25 mouse cellular contexts compared by ENCODE assay signal in the genomic region with DNA sequence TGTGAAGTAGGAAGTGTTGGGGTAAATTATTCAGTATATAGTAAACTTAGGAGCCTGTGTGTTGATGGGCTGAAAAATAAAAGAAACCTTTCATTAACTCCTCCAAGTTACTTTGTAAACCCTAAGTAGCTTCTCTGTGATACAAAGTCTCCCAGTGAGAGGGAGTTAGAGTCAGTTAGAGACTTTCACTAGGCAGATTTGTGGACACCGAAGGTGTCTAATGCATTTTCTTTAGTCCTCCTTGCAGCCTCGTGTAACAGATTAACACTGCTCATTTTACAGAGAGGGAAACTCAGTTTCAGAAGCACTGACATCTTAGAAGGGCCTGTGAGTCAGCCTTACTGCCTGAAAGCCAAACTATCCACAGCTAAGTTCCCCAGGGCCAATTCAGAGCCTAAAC. TPM values are rescaled to one million over a fixed set of nuclear protein-coding genes. Genes with fewer than 3 reads are reported as not detected.
DNase-seq lines count a peak whose midpoint lies in the region; ATAC-seq and TF ChIP-seq lines count a peak whose summit lies in the region.
"Had no signal": no experiment of that assay in that cellular context is flagged by ENCODE, and none has a peak within 500 bp of the region (broad histone marks: within the 10 kb centered on the region; RNA-seq: fewer than 3 reads in every experiment).

No protein-coding gene starts in this region.

- TF ChIP-seq CTCF in kidney, adult 2 months (conservative IDR thresholded peaks at IDR 0.05; ENCODE audit: insufficient read depth, insufficient read length, low read depth, low read length), result no peak
- TF ChIP-seq CTCF in midbrain, postnatal 0 days (IDR thresholded peaks at IDR 0.05), result no peak

- H3K36me3 ChIP-seq in heart, embryonic 12.5 days, result no peaks in the 10 kb centered on the region
- H3K36me3 ChIP-seq in kidney, adult 2 months (ENCODE audit: control insufficient read depth, insufficient read depth, low read length), result no peaks in the 10 kb centered on the region
- H3K36me3 ChIP-seq in midbrain, embryonic 11.5 days (ENCODE audit: control insufficient read depth, insufficient read depth, low read length), result no peaks in the 10 kb centered on the region
- H3K36me3 ChIP-seq in midbrain, postnatal 0 days (ENCODE audit: insufficient read depth, low read length), result no peaks in the 10 kb centered on the region
- H3K36me3 ChIP-seq: embryonic facial prominence, embryonic 15.5 days; forebrain, embryonic 10.5 days; hindbrain, embryonic 10.5 days; intestine, embryonic 15.5 days had no signal

- peak overlapping the region; percentile 82 for H3K27ac ChIP-seq in heart, embryonic 12.5 days (ENCODE audit: poor library complexity, severe bottlenecking)
- peak overlapping the region; percentile 90 for H3K27ac ChIP-seq in kidney, adult 2 months (ENCODE audit: insufficient read depth, low read depth, low read length)
- H3K27ac ChIP-seq in midbrain, embryonic 11.5 days (ENCODE audit: low read depth, low read length), result no peak overlapping the region
- no peak overlapping the region for H3K27ac ChIP-seq in midbrain, postnatal 0 days (ENCODE audit: low read depth, low read length)
- H3K27ac ChIP-seq: embryonic facial prominence, embryonic 15.5 days; forebrain, embryonic 10.5 days; gastrocnemius, adult 2 months; hindbrain, embryonic 10.5 days; hindbrain, embryonic 14.5 days; intestine, embryonic 15.5 days had no signal

- TF ChIP-seq POLR2A in kidney, adult 2 months (IDR thresholded peaks at IDR 0.05; ENCODE audit: low read depth, low read length), result no peak

- ATAC-seq in heart, embryonic 12.5 days (ENCODE audit: insufficient number of reproducible peaks, low FRiP score), result no peak
- no peak for ATAC-seq in midbrain, embryonic 11.5 days (ENCODE audit: low FRiP score)
- no peak for ATAC-seq in midbrain, postnatal 0 days (ENCODE audit: low FRiP score)
- ATAC-seq: forebrain, embryonic 14.5 days; intestine, embryonic 15.5 days had no signal

- no peak overlapping the region for H3K4me3 ChIP-seq in heart, embryonic 12.5 days
- H3K4me3 ChIP-seq in kidney, adult 2 months (ENCODE audit: insufficient read depth, low read depth, low read length), result no peak overlapping the region
- no peak overlapping the region for H3K4me3 ChIP-seq in midbrain, embryonic 11.5 days (ENCODE audit: low read depth, low read length)
- no peak overlapping the region for H3K4me3 ChIP-seq in midbrain, postnatal 0 days (ENCODE audit: low read depth, low read length)
- H3K4me3 ChIP-seq: embryonic facial prominence, embryonic 15.5 days; erythroblast, embryonic 14.5 days; forebrain, embryonic 10.5 days; gastrocnemius, adult 2 months; hindbrain, embryonic 10.5 days; intestine, embryonic 15.5 days had no signal

- DNase-seq in heart, postnatal 14 days, result no peak
- DNase-seq in kidney, adult 2 months, result peak; percentile 43
- no peak for DNase-seq in kidney, postnatal 25 days
- DNase-seq in midbrain, embryonic 11.5 days (ENCODE audit: low spot score, missing footprints), result peak; percentile 64
- DNase-seq in midbrain, postnatal 0 days (ENCODE audit: low spot score), result no peak
- no peak for DNase-seq in adrenal gland, postnatal 36 days
- DNase-seq: adrenal gland, adult 2 months; adrenal gland, postnatal 25 days; cerebellum, adult 11 months; cerebellum, adult 8-10 months; cerebellum, postnatal 14 days; embryo, embryonic 11 days; gastrocnemius, adult 2 months; gastrocnemius, postnatal 25 days; heart, postnatal 10 days had no signal

- H3K9ac ChIP-seq in heart, embryonic 12.5 days, result 0 out of 2 replicates have a peak overlapping the region, but pooled peaks have one; percentile 30
- no peak overlapping the region for H3K9ac ChIP-seq in midbrain, embryonic 11.5 days (ENCODE audit: low read length)
- H3K9ac ChIP-seq in midbrain, postnatal 0 days (replicated peaks; ENCODE audit: low read length, poor library complexity, severe bottlenecking), result no peak overlapping the region
- H3K9ac ChIP-seq: embryonic facial prominence, embryonic 15.5 days; hindbrain, embryonic 14.5 days; intestine, embryonic 15.5 days had no signal

- peaks cover 32% of the 10 kb centered on the region for H3K4me1 ChIP-seq in heart, embryonic 12.5 days (replicated peaks)
- H3K4me1 ChIP-seq in kidney, adult 2 months (ENCODE audit: control insufficient read depth, insufficient read depth, low read length), result peaks cover 35% of the 10 kb centered on the region
- no peaks in the 10 kb centered on the region for H3K4me1 ChIP-seq in midbrain, embryonic 11.5 days (ENCODE audit: control insufficient read depth, insufficient read depth, low read length)
- H3K4me1 ChIP-seq in midbrain, postnatal 0 days (ENCODE audit: insufficient read depth, low read length), result no peaks in the 10 kb centered on the region
- H3K4me1 ChIP-seq: embryonic facial prominence, embryonic 15.5 days; hindbrain, embryonic 10.5 days had no signal

- intact Hi-C loops in heart, postnatal 14 days (cut with DNase I), result no loop called here

- no peak overlapping the region for H3K4me2 ChIP-seq in heart, embryonic 12.5 days
- no peak overlapping the region for H3K4me2 ChIP-seq in midbrain, embryonic 11.5 days
- no peak overlapping the region for H3K4me2 ChIP-seq in midbrain, postnatal 0 days (ENCODE audit: low read depth, low read length, poor library complexity, severe bottlenecking)
- H3K4me2 ChIP-seq: embryonic facial prominence, embryonic 15.5 days; hindbrain, embryonic 14.5 days; intestine, embryonic 15.5 days had no signal

- H3K27me3 ChIP-seq in heart, embryonic 12.5 days (replicated peaks), result no peaks in the 10 kb centered on the region
- no peaks in the 10 kb centered on the region for H3K27me3 ChIP-seq in kidney, adult 2 months (replicated peaks; ENCODE audit: control insufficient read depth, insufficient read depth, low read length)
- H3K27me3 ChIP-seq in midbrain, embryonic 11.5 days (ENCODE audit: control insufficient read depth, insufficient read depth, low read length), result no peaks in the 10 kb centered on the region
- no peaks in the 10 kb centered on the region for H3K27me3 ChIP-seq in midbrain, postnatal 0 days (ENCODE audit: insufficient read depth, low read length)
- H3K27me3 ChIP-seq: CH12.LX; embryonic facial prominence, embryonic 15.5 days; intestine, embryonic 15.5 days had no signal

- H3K9me3 ChIP-seq in heart, embryonic 12.5 days (replicated peaks), result no peaks in the 10 kb centered on the region
- H3K9me3 ChIP-seq in midbrain, embryonic 11.5 days (ENCODE audit: control insufficient read depth, low read length), result no peaks in the 10 kb centered on the region
- H3K9me3 ChIP-seq in midbrain, postnatal 0 days (ENCODE audit: low read length), result no peaks in the 10 kb centered on the region
- H3K9me3 ChIP-seq: forebrain, embryonic 10.5 days; hindbrain, embryonic 10.5 days; intestine, embryonic 15.5 days had no signal

- WGBS in heart, embryonic 12.5 days, result 37% methylated on average over 2 of the region's 2 CpGs
- 26% methylated on average over 2 of the region's 2 CpGs for WGBS in kidney, adult 2 months
- 49% methylated on average over 2 of the region's 2 CpGs for WGBS in midbrain, embryonic 11.5 days
- 43% methylated on average over 2 of the region's 2 CpGs for WGBS in midbrain, postnatal 0 days

RNA-seq across cellular contexts. Expression of a gene that starts 20.4 kb away (rescaled TPM):
- polyA plus RNA-seq in heart, embryonic 12.5 days (2016; fragmentation: Nextera tagmentation; extraction: Ambion mirVana), result 16.5 and 17.7 TPM in 2 replicates
- total RNA-seq in heart, postnatal 14 days (2021), result 1 to 10 TPM; 4.5 to 5.2 TPM
- 54.0 and 60.1 TPM in 2 replicates for polyA plus RNA-seq in kidney, adult 2 months (2012; rRNA removed)
- polyA plus RNA-seq in midbrain, embryonic 11.5 days (2014; fragmentation: Nextera tagmentation; extraction: Ambion mirVana), result 2.2 and 2.3 TPM in 2 replicates
- 1.3 and 2.0 TPM in 2 replicates for total RNA-seq in midbrain, postnatal 0 days (2014; rRNA removed)
- 0.42 and 0.43 TPM in 2 replicates for polyA plus RNA-seq in midbrain, postnatal 0 days (2015; fragmentation: Nextera tagmentation; extraction: Ambion mirVana)
- total RNA-seq in adrenal gland, postnatal 36 days (2021), result 1 to 10 TPM; 6.5 to 6.8 TPM
- total RNA-seq: granulocyte monocyte progenitor cell, adult 5-6 weeks had no signal
- polyA plus RNA-seq: erythroblast, embryonic 14.5 days had no signal

Comparison
In these comparisons a context has a peak if more than half of its experiments do, and no peak if none do; other contexts are left out.
1. DNase-seq: peak in kidney, adult 2 months (single experiment) and midbrain, embryonic 11.5 days (single experiment); none in heart, postnatal 14 days (0 of 2), kidney, postnatal 25 days (0 of 2), midbrain, postnatal 0 days (single experiment) and adrenal gland, postnatal 36 days (0 of 2).
2. H3K27ac ChIP-seq: peak in heart, embryonic 12.5 days (single experiment) and kidney, adult 2 months (single experiment); none in midbrain, embryonic 11.5 days (single experiment) and midbrain, postnatal 0 days (single experiment).